Mouse (Mus musculus) erythroblast, embryonic 14.5 days (primary cell): Measurements from ENCODE around the gene Atp6v1d.

ENCODE experiments used
- GATA1 ChIP-seq: IDR thresholded peaks from 2 replicates; pipeline ENCODE4 v1.6.1; 2012; ENCODE audit warnings: low read length, inconsistent platforms, mixed read lengths
- TAL1 ChIP-seq: IDR thresholded peaks from 3 replicates; pipeline ENCODE4 v1.6.1; 2012; ENCODE audit warnings: low read length, inconsistent platforms, mixed read lengths

DNA sequence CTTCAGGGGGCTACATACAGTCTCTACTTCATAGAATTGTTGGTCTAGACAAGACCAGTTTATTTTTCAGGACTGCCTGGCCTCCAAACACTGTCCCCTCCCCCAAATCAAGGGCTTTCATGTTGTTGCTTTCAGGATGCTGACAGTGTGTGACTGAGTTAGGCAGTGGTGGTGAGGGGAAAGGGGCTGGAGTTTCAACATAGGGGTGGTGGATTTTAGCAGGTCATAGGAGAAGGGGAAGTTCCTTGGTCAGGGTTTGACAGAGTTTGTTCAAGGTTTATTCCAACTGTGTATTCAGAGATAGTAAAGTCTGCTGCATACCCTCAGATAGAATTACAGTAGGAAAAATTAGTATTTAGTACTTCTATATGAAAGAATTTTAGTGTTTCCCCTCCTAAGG, 59.6 kb downstream of the Atp6v1d start:
- no peak for TF ChIP-seq TAL1
- TF ChIP-seq GATA1: no peak
